Mouse (Mus musculus) intestine, embryonic 16.5 days (tissue): ENCODE measurements at regions not wholly inside any gene's neighbourhood (a gene's known extent, or its start where the extent isn't known, plus 50 kb on each side); places are given as distances from the start of the nearest gene placed in this dataset.

Experiments
- ATAC-seq: fragments of 200-750 bp; cut with Nextera tagmentation; 2 replicates; pipeline ENCODE4 v1.8.0; 2017; ENCODE audit warnings: moderate TSS enrichment, moderate library complexity
- H3K27ac ChIP-seq: fragments of 300-500 bp; sonication (generic); 2 replicates; pipeline ENCODE4 v1.5.1; 2014; ENCODE audit warnings: mild to moderate bottlenecking, low read length
- H3K27me3 ChIP-seq: fragments of 300-500 bp; sonication (generic); replicated peaks from 2 replicates; pipeline ENCODE4 v1.6.1; 2014; ENCODE audit warnings: low read length, control low read depth, mixed read lengths; ENCODE audit not compliant: control insufficient read depth, insufficient read depth
- H3K36me3 ChIP-seq: fragments of 300-500 bp; sonication (generic); 2 replicates; pipeline ENCODE4 v1.6.1; 2014; ENCODE audit warnings: low read length, control low read depth; ENCODE audit not compliant: control insufficient read depth, insufficient read depth
- H3K4me1 ChIP-seq: fragments of 300-500 bp; sonication (generic); 2 replicates; pipeline ENCODE4 v1.6.1; 2014; ENCODE audit warnings: low read length, control low read depth, mixed read lengths; ENCODE audit not compliant: control insufficient read depth, insufficient read depth
- H3K4me2 ChIP-seq: fragments of 300-500 bp; sonication (generic); 2 replicates; pipeline ENCODE4 v1.6.1; 2014; ENCODE audit warnings: low read depth, low read length, control low read depth
- H3K4me3 ChIP-seq: fragments of 300-500 bp; sonication (generic); 2 replicates; pipeline ENCODE4 v1.5.1; 2014; ENCODE audit warnings: mild to moderate bottlenecking, low read length
- H3K9ac ChIP-seq: fragments of 300-500 bp; sonication (generic); 2 replicates; pipeline ENCODE4 v1.6.1; 2014; ENCODE audit warnings: low read depth, low read length
- H3K9me3 ChIP-seq: fragments of 300-500 bp; sonication (generic); 2 replicates; pipeline ENCODE4 v1.6.1; 2016; ENCODE audit warnings: low read length, control low read depth; ENCODE audit not compliant: control insufficient read depth
- WGBS: fragments of 180-500 bp; shearing (Covaris S2); extraction: QIAGEN DNeasy Blood & Tissue Kit; methylation state at CpG from one replicate; pipeline ENCODE4 v1.1.7; 2014; 5-methylcytosine and 5-hydroxymethylcytosine counted together

DNA sequence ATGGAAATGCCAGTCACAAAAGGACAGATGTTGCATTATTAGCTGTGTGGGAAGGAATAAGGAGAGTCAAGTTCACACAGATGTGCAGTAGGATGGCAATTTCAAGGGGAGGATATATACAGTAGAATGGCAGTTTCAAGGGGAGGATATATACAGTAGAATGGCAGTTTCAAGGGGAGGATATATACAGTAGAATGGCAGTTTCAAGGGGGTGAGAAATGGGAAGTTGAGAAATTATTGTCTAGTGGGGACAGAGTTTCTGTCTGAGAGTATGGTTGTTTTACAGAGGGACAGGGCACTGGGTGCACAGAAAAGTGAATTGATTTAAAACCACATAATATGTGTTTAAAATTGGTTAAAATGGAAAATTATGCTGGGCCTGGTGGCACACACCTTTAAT, 54.8 kb upstream of the Scel start:
- Histone ChIP-seq H3K9ac (no peak overlapping the region), H3K4me3 (no peak overlapping the region), H3K27ac (no peak overlapping the region), H3K36me3 (no peaks in the 10 kb centered on the region), H3K27me3 (no peaks in the 10 kb centered on the region), H3K4me2 (no peak overlapping the region), H3K4me1 (no peaks in the 10 kb centered on the region), H3K9me3 (no peaks in the 10 kb centered on the region)
- ATAC-seq: no peak

DNA sequence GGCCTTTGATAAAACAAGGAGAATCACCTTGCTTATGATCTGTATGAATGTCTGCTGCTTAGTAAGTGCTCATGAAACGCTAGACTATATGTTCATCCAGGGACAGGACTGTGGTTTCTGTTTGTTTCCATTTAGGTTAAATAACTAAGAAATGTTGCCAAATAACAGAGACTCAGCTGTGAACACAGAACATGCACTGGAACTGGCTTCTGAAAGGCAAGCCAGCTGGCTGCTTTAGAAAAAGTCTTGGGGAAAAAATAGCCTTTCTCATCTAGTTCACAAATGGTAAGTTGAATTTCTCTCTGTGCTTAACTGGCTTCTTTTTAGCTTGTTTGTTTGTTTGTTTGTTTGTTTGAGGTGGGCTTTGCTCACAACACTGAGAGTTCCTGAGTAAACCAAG, 57.0 kb upstream of the Scel start:
- Histone ChIP-seq H3K9ac (no peak overlapping the region), H3K4me2 (no peak overlapping the region), H3K27me3 (no peaks in the 10 kb centered on the region), H3K4me3 (no peak overlapping the region), H3K4me1 (0 out of 2 replicates have a peak, but pooled peaks cover 3% of the 10 kb centered on the region), H3K27ac (no peak overlapping the region), H3K9me3 (no peaks in the 10 kb centered on the region), H3K36me3 (no peaks in the 10 kb centered on the region)
- ATAC-seq: no peak
- WGBS: 79% methylated on average over 1 of the region's 1 CpGs

DNA sequence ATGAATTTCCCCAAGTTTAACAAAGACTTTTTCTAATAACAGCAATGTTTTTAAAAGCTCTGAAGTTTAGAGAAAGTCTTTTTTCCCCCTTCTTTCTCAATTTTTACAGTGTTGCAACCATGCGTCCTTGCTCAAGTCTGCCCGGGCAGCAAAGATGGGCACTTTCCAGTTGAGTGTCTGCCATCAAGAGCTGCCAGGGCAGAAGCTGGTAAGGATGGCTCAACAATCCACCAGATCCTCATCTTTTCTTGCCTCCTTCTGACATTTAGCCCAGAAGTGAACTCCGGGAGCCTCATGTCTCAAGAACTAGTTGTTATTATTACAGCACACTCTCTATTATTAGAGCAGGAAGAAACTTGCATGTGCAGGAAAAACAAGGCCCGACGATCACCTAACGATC, 62.4 kb upstream of the Scel start:
- Histone ChIP-seq H3K27me3 (no peaks in the 10 kb centered on the region), H3K27ac (no peak overlapping the region), H3K4me3 (no peak overlapping the region), H3K4me1 (0 out of 2 replicates have a peak, but pooled peaks cover 3% of the 10 kb centered on the region), H3K9me3 (no peaks in the 10 kb centered on the region), H3K9ac (no peak overlapping the region), H3K4me2 (no peak overlapping the region), H3K36me3 (no peaks in the 10 kb centered on the region)
- ATAC-seq: no peak
- 88% methylated on average over 6 of the region's 6 CpGs for WGBS

DNA sequence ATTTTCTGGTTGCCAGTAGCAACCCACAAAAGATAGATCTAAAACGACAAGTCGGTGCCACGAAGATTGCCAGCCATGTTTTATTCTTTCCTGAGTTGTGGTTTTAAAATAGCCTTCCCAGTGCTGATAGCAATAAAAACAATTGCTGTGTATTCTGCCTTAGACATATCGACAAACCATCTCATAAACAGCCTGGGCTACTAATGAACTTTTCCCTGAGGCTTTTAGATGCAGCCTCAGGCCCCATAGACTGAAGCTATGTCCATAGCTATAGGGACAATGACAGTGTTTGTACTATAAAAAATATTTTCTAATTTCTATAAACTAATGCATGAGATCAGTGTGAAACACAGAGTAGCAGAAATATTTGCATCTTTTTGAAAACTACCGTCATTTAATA, 63.7 kb upstream of the Scel start:
- H3K27ac ChIP-seq: no peak overlapping the region
- no peak overlapping the region for H3K9ac ChIP-seq
- H3K27me3 ChIP-seq: no peaks in the 10 kb centered on the region
- H3K4me3 ChIP-seq: no peak overlapping the region
- H3K36me3 ChIP-seq: no peaks in the 10 kb centered on the region
- no peaks in the 10 kb centered on the region for H3K9me3 ChIP-seq
- WGBS: 61% methylated on average over 5 of the region's 5 CpGs
- H3K4me2 ChIP-seq: no peak overlapping the region
- H3K4me1 ChIP-seq: 0 out of 2 replicates have a peak, but pooled peaks cover 3% of the 10 kb centered on the region
- no peak for ATAC-seq

DNA sequence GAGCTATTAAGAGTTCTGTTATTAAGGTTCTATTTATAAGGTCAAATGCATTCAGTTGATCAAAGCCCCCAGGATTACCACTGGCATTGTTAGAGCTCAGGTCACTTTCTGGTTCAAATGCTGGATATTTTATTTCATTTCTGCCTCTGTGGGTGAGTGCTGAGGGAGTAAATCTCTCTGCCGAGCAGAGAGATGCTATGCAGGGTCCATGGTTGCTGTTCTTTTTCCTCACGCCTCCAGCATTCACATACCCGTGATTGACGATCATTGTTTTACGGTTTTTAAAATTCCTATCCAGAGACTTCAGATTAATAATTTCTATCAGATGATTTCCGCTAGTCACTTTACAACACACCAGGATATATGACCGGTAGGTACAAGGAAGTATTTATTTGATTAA, 64.1 kb upstream of the Scel start:
- Histone ChIP-seq H3K4me1 (0 out of 2 replicates have a peak, but pooled peaks cover 3% of the 10 kb centered on the region), H3K9ac (no peak overlapping the region), H3K27ac (no peak overlapping the region), H3K9me3 (no peaks in the 10 kb centered on the region), H3K4me3 (no peak overlapping the region), H3K4me2 (no peak overlapping the region), H3K36me3 (no peaks in the 10 kb centered on the region), H3K27me3 (no peaks in the 10 kb centered on the region)
- no peak for ATAC-seq
- WGBS: 56% methylated on average over 7 of the region's 7 CpGs

GRCm38 (mm10) chr14:103446671-103447070, 66.5 kb upstream of the Scel start:
- ATAC-seq: no peak; the same call in 1 of the 2 replicates
- Histone ChIP-seq H3K4me3 (no peak overlapping the region), H3K9me3 (no peaks in the 10 kb centered on the region), H3K27me3 (no peaks in the 10 kb centered on the region), H3K9ac (no peak overlapping the region), H3K4me1 (0 out of 2 replicates have a peak, but pooled peaks cover 3% of the 10 kb centered on the region), H3K36me3 (no peaks in the 10 kb centered on the region), H3K4me2 (no peak overlapping the region), H3K27ac (no peak overlapping the region)
- 51% methylated on average over 2 of the region's 2 CpGs for WGBS

DNA sequence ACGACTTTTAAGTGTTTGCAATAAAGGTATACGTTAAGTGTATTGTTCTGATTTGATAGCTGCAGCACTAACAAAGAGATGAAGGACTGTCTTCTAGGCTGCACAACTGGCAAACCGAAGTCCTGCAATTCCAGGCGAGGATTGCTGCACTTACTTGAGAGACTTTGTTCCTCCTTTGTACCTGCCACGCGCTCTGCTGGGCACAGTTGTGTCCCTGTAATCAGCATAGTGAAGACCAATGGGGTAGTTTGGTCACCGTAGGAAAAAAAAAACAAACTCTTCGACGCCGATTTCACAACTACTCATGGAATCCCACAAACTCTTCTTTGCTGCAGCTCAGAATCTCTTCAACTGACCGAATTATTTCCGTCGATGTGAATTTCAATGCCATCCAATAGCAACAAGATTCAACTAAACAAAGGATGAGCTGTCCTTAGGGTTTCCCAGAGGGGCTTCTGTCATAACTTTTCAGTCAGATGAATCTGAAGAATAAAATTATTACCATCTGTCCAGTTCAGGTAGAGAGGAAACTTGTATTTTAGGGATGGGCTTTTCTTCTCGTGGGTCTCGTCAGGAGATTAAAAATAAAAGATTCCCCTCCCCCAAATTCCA, 71.6 kb upstream of the Scel start:
- no peaks in the 10 kb centered on the region for H3K27me3 ChIP-seq

DNA sequence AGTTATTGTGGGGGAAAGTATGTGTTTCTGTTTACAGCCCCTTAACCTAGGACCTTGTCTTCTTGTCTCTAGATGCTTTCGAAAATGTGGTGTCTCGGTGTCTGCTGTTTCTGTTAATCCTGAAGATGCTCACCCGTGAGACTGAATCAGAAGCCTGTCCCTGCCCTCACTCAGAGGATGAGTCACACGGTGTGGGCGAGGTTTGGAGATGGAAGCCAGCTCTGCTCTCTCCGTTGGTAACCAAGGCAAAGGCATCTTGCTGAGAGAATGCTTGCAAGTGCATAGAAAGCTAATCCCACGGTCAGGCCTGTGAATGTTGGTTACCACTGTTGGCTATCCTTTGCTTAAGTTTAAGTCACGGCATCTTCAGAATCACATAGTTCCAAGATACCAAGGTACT, 72.9 kb upstream of the Scel start:
- Histone ChIP-seq H3K36me3 (no peaks in the 10 kb centered on the region), H3K9me3 (no peaks in the 10 kb centered on the region), H3K4me2 (no peak overlapping the region), H3K9ac (no peak overlapping the region), H3K4me1 (no peaks in the 10 kb centered on the region), H3K27me3 (no peaks in the 10 kb centered on the region), H3K4me3 (no peak overlapping the region), H3K27ac (no peak overlapping the region)
- 80% methylated on average over 8 of the region's 8 CpGs for WGBS
- no peak for ATAC-seq

More for the DNA sequence above, 71.6 kb upstream of the Scel start:
- Histone ChIP-seq H3K9me3 (no peaks in the 10 kb centered on the region), H3K9ac (no peak overlapping the region), H3K4me3 (no peak overlapping the region), H3K4me1 (no peaks in the 10 kb centered on the region), H3K27ac (no peak overlapping the region), H3K4me2 (no peak overlapping the region), H3K36me3 (no peaks in the 10 kb centered on the region)
- no peak for ATAC-seq
- WGBS: 84% methylated on average over 15 of the region's 15 CpGs

- no peaks in the 10 kb centered on the region for H3K27me3 ChIP-seq
- no peak overlapping the region for H3K4me2 ChIP-seq
- no peak for ATAC-seq
- H3K27ac ChIP-seq: no peak overlapping the region
- H3K36me3 ChIP-seq: no peaks in the 10 kb centered on the region
- H3K4me3 ChIP-seq: no peak overlapping the region
- no peaks in the 10 kb centered on the region for H3K4me1 ChIP-seq
- H3K9ac ChIP-seq: no peak overlapping the region
- 59% methylated on average over 4 of the region's 4 CpGs for WGBS
- no peaks in the 10 kb centered on the region for H3K9me3 ChIP-seq
These were observed 78.9 kb upstream of the Scel start for GRCm38 (mm10) chr14:103434218-103434617.

- Histone ChIP-seq H3K36me3 (no peaks in the 10 kb centered on the region), H3K4me3 (no peak overlapping the region), H3K4me2 (no peak overlapping the region), H3K4me1 (no peaks in the 10 kb centered on the region), H3K27ac (no peak overlapping the region), H3K9me3 (no peaks in the 10 kb centered on the region), H3K9ac (no peak overlapping the region), H3K27me3 (no peaks in the 10 kb centered on the region)
- 82% methylated on average over 3 of the region's 3 CpGs for WGBS
- ATAC-seq: no peak
These were observed 80.0 kb upstream of the Scel start for GRCm38 (mm10) chr14:103433106-103433505.
